Mouse (Mus musculus) heart, embryonic 15.5 days (tissue): ENCODE results near the gene Ecm1. TPM values are rescaled to one million over a fixed set of nuclear protein-coding genes. Genes with fewer than 3 reads are reported as not detected.

Experiments used
- ATAC-seq: fragments of 200-750 bp; cut with Nextera tagmentation; replicated peaks from 2 replicates; pipeline ENCODE4 v1.8.0; 2017; ENCODE audit warnings: low read depth, moderate TSS enrichment; ENCODE audit not compliant: insufficient number of reproducible peaks, insufficient read depth, low FRiP score
- H3K27ac ChIP-seq: fragments of 300-500 bp; sonication (generic); 2 replicates; pipeline ENCODE4 v1.5.1; 2015; ENCODE audit warnings: mild to moderate bottlenecking, inconsistent platforms
- H3K27me3 ChIP-seq: fragments of 300-500 bp; sonication (generic); 2 replicates; pipeline ENCODE4 v1.6.1; 2015; ENCODE audit warnings: inconsistent platforms
- H3K36me3 ChIP-seq: fragments of 300-500 bp; sonication (generic); 2 replicates; pipeline ENCODE4 v1.6.1; 2015; ENCODE audit warnings: mild to moderate bottlenecking, inconsistent platforms
- H3K4me1 ChIP-seq: fragments of 300-500 bp; sonication (generic); replicated peaks from 2 replicates; pipeline ENCODE4 v1.6.1; 2015; ENCODE audit warnings: inconsistent platforms
- H3K4me2 ChIP-seq: fragments of 300-500 bp; sonication (generic); 2 replicates; pipeline ENCODE4 v1.6.1; 2015; ENCODE audit warnings: inconsistent platforms, mild to moderate bottlenecking, moderate library complexity
- H3K4me3 ChIP-seq: fragments of 300-500 bp; sonication (generic); 2 replicates; pipeline ENCODE4 v1.5.1; 2015; ENCODE audit warnings: mild to moderate bottlenecking, inconsistent platforms
- H3K9ac ChIP-seq: fragments of 300-500 bp; sonication (generic); 2 replicates; pipeline ENCODE4 v1.6.1; 2015; ENCODE audit warnings: mild to moderate bottlenecking, inconsistent platforms
- H3K9me3 ChIP-seq: fragments of 300-500 bp; sonication (generic); replicated peaks from 2 replicates; pipeline ENCODE4 v1.6.1; 2016; ENCODE audit warnings: inconsistent platforms
- WGBS: fragments of 180-500 bp; shearing (Covaris S2); methylation state at CpG from one replicate; pipeline ENCODE4 v1.1.7; 2015; ENCODE audit warnings: mixed read lengths; 5-methylcytosine and 5-hydroxymethylcytosine counted together
- polyA plus RNA-seq: library from polyadenylated mRNA; unstranded; fragments of >200 nt; fragmentation: Nextera tagmentation; extraction: Ambion mirVana; gene quantifications from 2 replicates; pipeline ENCODE4 v1.2.1, GENCODE M21; 2015

Gene Ecm1
- 56.3 and 60.6 TPM in 2 replicates for polyA plus RNA-seq

GRCm38 (mm10) chr3:95739353-95740104 lies at the start of gene Ecm1:
TSS of gene Ecm1 (minus strand) at chr3:95739569.
- Histone ChIP-seq H3K9me3 (no peaks in the 10 kb centered on the region), H3K4me1 (peaks cover 46% of the 10 kb centered on the region), H3K27ac (peak within 1 kb of the TSS; percentile 91), H3K4me2 (peak within 1 kb of the TSS; percentile 51), H3K9ac (peak within 1 kb of the TSS; percentile 34), H3K27me3 (no peaks in the 10 kb centered on the region), H3K36me3 (peaks cover 30% of the 10 kb centered on the region), H3K4me3 (peak within 1 kb of the TSS; percentile 22)
- 30% methylated on average over 7 of the region's 7 CpGs for WGBS
- ATAC-seq = peak; percentile 47

- no peaks in the 10 kb centered on the region for H3K27me3 ChIP-seq
- H3K4me1 ChIP-seq = no peaks in the 10 kb centered on the region
- peaks cover 64% of the 10 kb centered on the region for H3K36me3 ChIP-seq
- H3K9ac ChIP-seq = no peak overlapping the region
- H3K9me3 ChIP-seq = no peaks in the 10 kb centered on the region
- WGBS = 97% methylated on average over 4 of the region's 4 CpGs
- ATAC-seq = no peak
- no peak overlapping the region for H3K4me2 ChIP-seq
- H3K4me3 ChIP-seq = no peak overlapping the region
- H3K27ac ChIP-seq = no peak overlapping the region
These were observed 46.1 kb upstream of the Ecm1 start for GRCm38 (mm10) chr3:95785501-95785900.

- Histone ChIP-seq H3K4me3 (no peak overlapping the region), H3K27me3 (no peaks in the 10 kb centered on the region), H3K9me3 (no peaks in the 10 kb centered on the region), H3K27ac (no peak overlapping the region), H3K4me1 (no peaks in the 10 kb centered on the region), H3K9ac (no peak overlapping the region), H3K4me2 (no peak overlapping the region), H3K36me3 (peaks cover 75% of the 10 kb centered on the region)
- ATAC-seq = no peak
These were observed 32.6 kb upstream of the Ecm1 start for GRCm38 (mm10) chr3:95771985-95772384.

- Histone ChIP-seq H3K4me1 (0 out of 2 replicates have a peak, but pooled peaks cover 3% of the 10 kb centered on the region), H3K4me2 (no peak overlapping the region), H3K9me3 (no peaks in the 10 kb centered on the region), H3K27ac (no peak overlapping the region), H3K4me3 (no peak overlapping the region), H3K36me3 (peaks cover 58% of the 10 kb centered on the region), H3K9ac (no peak overlapping the region), H3K27me3 (no peaks in the 10 kb centered on the region)
- 89% methylated on average over 10 of the region's 10 CpGs for WGBS
- no peak for ATAC-seq
These were observed 26.2 kb upstream of the Ecm1 start for GRCm38 (mm10) chr3:95765534-95765933.

- 0 out of 2 replicates have a peak, but pooled peaks cover 3% of the 10 kb centered on the region for H3K4me1 ChIP-seq
- WGBS = 80% methylated on average over 10 of the region's 10 CpGs
- no peak overlapping the region for H3K9ac ChIP-seq
- no peak overlapping the region for H3K27ac ChIP-seq
- H3K9me3 ChIP-seq = no peaks in the 10 kb centered on the region
- no peak overlapping the region for H3K4me3 ChIP-seq
- H3K27me3 ChIP-seq = no peaks in the 10 kb centered on the region
- no peak for ATAC-seq
- no peak overlapping the region for H3K4me2 ChIP-seq
- peaks cover 44% of the 10 kb centered on the region for H3K36me3 ChIP-seq
These were observed 24.4 kb upstream of the Ecm1 start for GRCm38 (mm10) chr3:95763811-95764210.

- no peak; the same call in 1 of the 2 replicates for ATAC-seq
- 65% methylated on average over 6 of the region's 6 CpGs for WGBS
- H3K27me3 ChIP-seq = no peaks in the 10 kb centered on the region
- no peaks in the 10 kb centered on the region for H3K9me3 ChIP-seq
- peaks cover 35% of the 10 kb centered on the region for H3K36me3 ChIP-seq
- no peak overlapping the region for H3K4me3 ChIP-seq
- no peak overlapping the region for H3K9ac ChIP-seq
- peak overlapping the region; percentile 34; the same call in 1 of the 2 replicates for H3K27ac ChIP-seq
- H3K4me2 ChIP-seq = no peak overlapping the region
- H3K4me1 ChIP-seq = 0 out of 2 replicates have a peak, but pooled peaks cover 3% of the 10 kb centered on the region
These were observed 23.6 kb upstream of the Ecm1 start for GRCm38 (mm10) chr3:95762961-95763360.

- 0 out of 2 replicates have a peak, but pooled peaks cover 3% of the 10 kb centered on the region for H3K4me1 ChIP-seq
- peaks cover 31% of the 10 kb centered on the region for H3K36me3 ChIP-seq
- no peaks in the 10 kb centered on the region for H3K9me3 ChIP-seq
- no peak overlapping the region for H3K4me2 ChIP-seq
- H3K27me3 ChIP-seq = no peaks in the 10 kb centered on the region
- H3K27ac ChIP-seq = no peak overlapping the region
- H3K9ac ChIP-seq = no peak overlapping the region
- WGBS = 71% methylated on average over 4 of the region's 4 CpGs
- ATAC-seq = no peak
- H3K4me3 ChIP-seq = no peak overlapping the region
These were observed 22.4 kb upstream of the Ecm1 start for GRCm38 (mm10) chr3:95761771-95762170.

- Histone ChIP-seq H3K36me3 (peaks cover 22% of the 10 kb centered on the region), H3K9me3 (no peaks in the 10 kb centered on the region), H3K4me2 (no peak overlapping the region), H3K27me3 (no peaks in the 10 kb centered on the region), H3K27ac (no peak overlapping the region), H3K4me3 (no peak overlapping the region), H3K4me1 (0 out of 2 replicates have a peak, but pooled peaks cover 3% of the 10 kb centered on the region), H3K9ac (no peak overlapping the region)
- no peak for ATAC-seq
These were observed 21.3 kb upstream of the Ecm1 start for GRCm38 (mm10) chr3:95760656-95761055.

GRCm38 (mm10) chr3:95760106-95760505 lies 20.7 kb upstream of the Ecm1 start, which contains the start of gene Tars2:
TSS of gene Tars2 (minus strand) at chr3:95760206.
- no peak within 1 kb of the TSS for H3K9ac ChIP-seq
- H3K4me2 ChIP-seq = no peak within 1 kb of the TSS
- ATAC-seq = no peak
- H3K27ac ChIP-seq = no peak within 1 kb of the TSS
- WGBS = 84% methylated on average over 6 of the region's 6 CpGs
- H3K36me3 ChIP-seq = peaks cover 17% of the 10 kb centered on the region
- H3K27me3 ChIP-seq = no peaks in the 10 kb centered on the region
- H3K4me3 ChIP-seq = no peak within 1 kb of the TSS
- 0 out of 2 replicates have a peak, but pooled peaks cover 3% of the 10 kb centered on the region for H3K4me1 ChIP-seq
- H3K9me3 ChIP-seq = no peaks in the 10 kb centered on the region

- WGBS = 45% methylated on average over 9 of the region's 9 CpGs
- no peak for ATAC-seq
- H3K9me3 ChIP-seq = no peaks in the 10 kb centered on the region
These were observed 19.3 kb upstream of the Ecm1 start for GRCm38 (mm10) chr3:95758467-95759218.

GRCm38 (mm10) chr3:95756808-95757207 lies 17.4 kb upstream of the Ecm1 start:
- WGBS = 82% methylated on average over 2 of the region's 2 CpGs
- ATAC-seq = no peak
- Histone ChIP-seq H3K4me1 (peaks cover 5% of the 10 kb centered on the region; the same call in 1 of the 2 replicates), H3K27ac (no peak overlapping the region), H3K9me3 (no peaks in the 10 kb centered on the region), H3K36me3 (peaks cover 9% of the 10 kb centered on the region), H3K9ac (no peak overlapping the region), H3K4me3 (no peak overlapping the region), H3K27me3 (no peaks in the 10 kb centered on the region), H3K4me2 (no peak overlapping the region)

More at GRCm38 (mm10) chr3:95758467-95759218, 19.3 kb upstream of the Ecm1 start:
- no peak overlapping the region for H3K9ac ChIP-seq
- peaks cover 7% of the 10 kb centered on the region; the same call in 1 of the 2 replicates for H3K4me1 ChIP-seq
- no peaks in the 10 kb centered on the region for H3K27me3 ChIP-seq
- H3K4me3 ChIP-seq = no peak overlapping the region
- no peak overlapping the region for H3K4me2 ChIP-seq
- no peak overlapping the region for H3K27ac ChIP-seq
- peaks cover 2% of the 10 kb centered on the region; the same call in 1 of the 2 replicates for H3K36me3 ChIP-seq
